Mouse (Mus musculus): ENCODE measurements around the gene Ets2.

GRCm38 (mm10) chr16:95656535-95656934, 45.3 kb upstream of the Ets2 start:
- no peak for TF ChIP-seq EP300 (optimal IDR thresholded peaks at IDR 0.05)
- TF ChIP-seq CTCF (IDR thresholded peaks at IDR 0.05; ENCODE audit: low read depth): no peak

Data from stomach, postnatal 0 days (tissue).